Mouse (Mus musculus) cortical plate, adult 2 months (tissue): Measurements from ENCODE around the gene Uckl1.

Experiments used
- CTCF ChIP-seq: fragments of 200-500 bp; IDR thresholded peaks from 2 replicates; pipeline ENCODE4 v1.5.1; 2011; ENCODE audit warnings: mild to moderate bottlenecking, control low read depth, low read length; ENCODE audit not compliant: insufficient read depth; ENCODE audit errors: extremely low read depth
- POLR2A ChIP-seq: fragments of 200-500 bp; IDR thresholded peaks from 2 replicates; pipeline ENCODE4 v1.6.1; 2011; ENCODE audit warnings: mild to moderate bottlenecking, low read length, control low read depth; ENCODE audit not compliant: insufficient read depth; ENCODE audit errors: extremely low read depth

- TF ChIP-seq CTCF (no peak), POLR2A (no peak)
Observed at GRCm38 (mm10) chr2:181583460-181584257, 1.0 kb downstream of the Uckl1 start.
